Mouse (Mus musculus): ENCODE results near the gene Ypel5.

- TF ChIP-seq MXI1 (IDR thresholded peaks at IDR 0.05; ENCODE audit: low read depth, low read length): no peak
- TF ChIP-seq CTCF (conservative IDR thresholded peaks at IDR 0.05 in 1 of 2, IDR thresholded peaks at IDR 0.05 in 1 of 2; ENCODE audit: low read depth in 2 of 2, low read length in 2 of 2): no peak
- no peak for TF ChIP-seq PAX5 (IDR thresholded peaks at IDR 0.05; ENCODE audit: low read length)
- TF ChIP-seq JUN (IDR thresholded peaks at IDR 0.05; ENCODE audit: insufficient read depth, low read depth, low read length): no peak
Observed at GRCm38 (mm10) chr17:72897076-72897475, 60.8 kb downstream of the Ypel5 start.
